Mouse (Mus musculus) layer of hippocampus, postnatal 25 days (tissue): ENCODE measurements at regions not wholly inside any gene's neighbourhood (a gene's known extent, or its start where the extent isn't known, plus 50 kb on each side); places are given as distances from the start of the nearest gene placed in this dataset.

ENCODE experiments used
- DNase-seq, 2 experiments: peaks; one replicate each; pipeline ENCODE4 v3.0.0; 2022; ENCODE audit warnings: mixed read lengths in 2 of 2, low spot score in 1 of 2; ENCODE audit errors: extremely low spot score in 1 of 2

DNA sequence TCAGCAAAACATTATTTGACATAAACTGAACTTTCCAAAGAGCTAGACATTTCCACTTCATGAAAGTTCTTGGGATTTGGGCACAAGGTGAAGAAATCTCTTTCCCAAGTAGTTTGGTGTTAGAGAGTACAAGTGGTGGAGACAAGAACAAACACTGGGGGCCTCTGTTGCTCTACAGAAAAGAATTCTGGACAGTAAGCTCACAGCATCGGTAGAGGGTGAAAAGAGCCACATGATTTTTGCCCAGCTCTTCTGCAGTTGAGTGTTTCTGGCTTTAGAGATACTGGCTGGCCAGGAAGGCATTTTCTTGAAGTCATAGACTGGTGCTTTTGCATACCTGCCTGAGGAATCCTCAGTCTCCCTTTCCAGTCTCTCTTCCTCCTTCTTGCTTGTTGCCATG, 127.8 kb downstream of the Stk31 start:
- DNase-seq, result no peak

DNA sequence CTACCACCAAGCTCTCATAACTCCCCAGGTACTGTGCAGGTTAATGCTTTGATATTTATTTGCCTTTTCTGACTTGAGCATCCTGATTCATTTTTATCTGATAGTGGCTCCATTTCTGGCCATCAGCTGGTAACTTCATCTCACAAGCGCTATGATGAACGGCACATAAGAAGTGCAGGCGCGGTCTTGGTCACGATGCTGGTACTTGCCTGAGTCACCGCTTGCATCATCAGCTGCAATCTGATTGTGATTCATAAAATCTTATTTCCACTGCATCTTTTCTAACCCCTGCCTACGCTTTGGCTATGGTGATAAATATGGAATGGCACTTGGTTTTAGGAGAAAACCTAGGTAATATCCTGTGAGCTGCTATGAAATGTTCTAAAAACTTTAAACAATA, 128.3 kb downstream of the Stk31 start:
- no peak for DNase-seq

DNA sequence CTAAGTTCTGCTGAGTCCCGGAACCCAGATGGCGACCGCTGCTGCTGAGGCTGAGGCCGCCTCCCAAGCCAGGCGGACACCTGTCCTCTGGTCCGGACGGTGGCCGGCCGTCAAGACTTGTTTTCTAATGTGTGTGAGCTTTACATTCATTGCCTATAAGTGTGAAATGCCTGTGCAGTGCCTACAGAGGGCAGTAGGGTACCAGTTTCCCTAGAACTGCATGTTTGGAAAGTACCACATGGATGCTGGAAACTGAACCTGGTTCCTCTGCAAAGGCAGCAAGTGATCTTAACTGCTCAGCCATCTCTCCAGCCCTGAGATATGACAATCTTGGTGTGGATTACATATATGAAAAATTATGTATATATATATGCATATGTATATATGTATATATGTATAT, 138.6 kb downstream of the Stk31 start:
- DNase-seq, result no peak

DNA sequence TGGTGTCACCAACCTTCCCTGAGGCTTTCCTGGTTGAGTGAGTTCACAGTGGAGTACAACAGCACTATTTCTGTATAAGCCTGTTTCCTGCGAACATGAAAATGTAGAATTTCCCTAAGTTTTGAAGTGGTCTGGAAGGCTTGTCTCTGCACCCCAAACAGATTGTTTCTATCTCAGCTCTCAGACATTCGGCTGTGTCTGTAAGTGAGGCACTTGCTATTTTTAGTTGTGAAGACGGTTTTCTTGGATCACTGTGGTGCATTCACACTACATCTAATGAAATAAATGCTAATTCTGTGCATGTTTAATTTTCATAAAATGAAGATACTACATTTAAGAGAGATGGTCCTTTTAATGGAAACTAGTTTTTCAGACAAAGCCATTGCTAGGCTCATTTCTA, 139.1 kb downstream of the Stk31 start:
- DNase-seq, result no peak

DNA sequence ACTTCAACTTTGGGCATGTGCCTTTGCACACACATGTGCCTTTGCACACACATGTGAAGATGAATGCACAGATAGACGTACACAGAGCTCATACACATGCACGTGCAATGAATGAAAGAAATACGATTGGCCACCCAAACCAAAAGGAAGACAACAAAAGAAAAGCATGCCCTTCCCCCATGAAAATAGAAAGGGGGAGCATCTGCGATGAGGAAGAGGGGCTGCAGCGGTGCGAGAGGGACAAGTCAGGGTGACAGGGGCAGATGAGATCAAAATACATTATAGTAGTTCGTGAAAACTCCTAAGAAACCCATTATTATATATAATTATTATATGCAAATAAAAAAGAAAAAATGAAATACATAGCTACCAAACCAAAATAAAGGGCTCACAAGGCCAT, 149.5 kb downstream of the Stk31 start:
- no peak for DNase-seq

DNA sequence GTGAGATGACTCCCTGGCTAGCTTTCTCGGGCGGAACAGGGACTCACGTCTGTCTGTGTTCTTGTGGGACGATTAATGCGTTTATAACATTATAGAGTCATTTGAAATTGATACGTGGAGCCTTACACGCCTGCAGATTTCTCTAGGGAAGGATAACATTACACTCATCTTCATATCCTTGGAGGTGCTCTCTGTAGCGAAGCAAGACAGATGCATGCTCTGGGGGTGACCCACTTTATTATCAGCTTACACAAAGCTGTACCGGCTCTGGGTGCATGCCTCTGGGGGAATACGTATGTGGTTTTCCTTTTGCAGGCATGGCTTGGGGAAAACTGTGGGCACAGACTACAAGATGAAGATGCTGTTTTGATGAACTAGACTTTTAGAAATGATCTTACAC, 159.7 kb downstream of the Stk31 start:
- DNase-seq, result no peak

DNA sequence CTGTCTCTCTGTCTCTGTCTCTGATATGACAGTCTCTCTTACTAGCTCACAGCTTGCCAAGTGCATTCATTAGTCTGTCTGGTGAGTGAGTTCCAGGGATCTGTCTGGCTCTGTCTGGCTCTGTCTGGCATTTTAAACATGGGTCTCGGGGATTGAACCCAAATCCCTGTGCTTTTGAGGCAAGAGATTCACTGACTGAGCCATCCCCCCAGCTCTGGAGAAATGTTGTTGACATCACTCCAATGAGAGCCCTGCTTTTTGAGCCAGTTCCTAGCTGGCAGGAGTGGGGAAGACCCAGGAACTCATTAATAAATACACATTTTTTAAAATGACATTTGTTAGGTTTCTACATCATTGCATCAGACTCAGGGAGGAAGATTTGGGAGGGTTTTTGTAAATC, 163.1 kb downstream of the Stk31 start:
- no peak for DNase-seq

DNA sequence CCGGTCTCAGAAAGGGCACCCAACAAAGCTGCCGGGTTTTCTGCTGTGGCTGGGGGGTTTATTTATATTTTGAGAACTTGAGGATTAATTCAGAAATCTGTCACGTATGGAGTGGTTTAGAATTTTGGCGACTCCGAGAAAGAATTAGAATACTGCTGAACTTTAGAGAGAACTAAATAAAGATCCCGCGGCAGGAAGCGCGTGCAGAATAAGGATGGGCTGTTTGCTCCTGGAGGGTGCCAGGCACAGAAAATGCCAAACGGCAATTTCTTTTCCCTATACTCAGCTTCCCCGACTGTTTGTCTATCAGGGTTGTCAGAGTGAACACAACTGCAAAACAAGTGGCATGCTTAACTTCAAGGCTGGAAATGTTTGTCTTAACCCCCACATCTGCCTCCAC, 163.7 kb downstream of the Stk31 start:
- no peak for DNase-seq

DNA sequence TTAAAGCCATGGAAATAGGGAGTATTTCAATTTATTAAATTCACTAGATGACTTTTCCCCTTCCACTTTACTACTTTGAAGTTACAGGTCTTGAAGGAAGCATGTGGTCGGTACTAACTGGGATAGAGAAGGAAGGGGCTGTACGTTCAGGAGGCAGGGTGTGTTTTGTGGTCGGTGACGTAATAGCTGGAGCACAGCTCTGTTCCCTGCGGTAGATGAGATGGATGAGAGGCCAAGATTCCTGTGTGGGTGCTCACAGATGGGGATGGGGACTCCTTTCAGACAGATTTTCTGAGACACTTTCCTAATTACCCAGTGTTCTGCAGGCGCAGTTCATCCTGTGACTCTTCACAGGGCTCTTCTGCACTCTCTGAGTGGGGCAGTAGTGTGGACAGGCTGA, 182.9 kb downstream of the Stk31 start:
- DNase-seq, result no peak

DNA sequence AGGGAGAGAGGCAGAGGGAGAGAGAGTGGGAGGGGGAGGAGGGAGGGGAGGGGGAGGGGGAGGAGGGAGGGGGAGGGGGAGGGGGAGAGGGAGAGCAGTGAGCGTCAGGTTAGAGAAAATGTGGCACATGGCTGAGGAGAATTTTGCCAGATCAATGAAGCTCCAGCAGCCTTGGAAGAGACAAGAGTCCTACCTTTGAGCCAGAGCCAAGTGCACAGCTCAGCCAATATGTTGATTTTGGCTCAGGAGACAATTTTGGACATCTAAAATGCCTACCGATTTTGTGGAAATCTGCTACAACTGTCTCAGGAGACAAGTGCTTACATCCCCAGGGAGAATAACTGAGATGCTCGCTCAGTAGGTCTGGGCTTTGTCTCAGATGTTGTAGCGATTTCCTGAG, 184.3 kb downstream of the Stk31 start:
- no peak for DNase-seq

DNA sequence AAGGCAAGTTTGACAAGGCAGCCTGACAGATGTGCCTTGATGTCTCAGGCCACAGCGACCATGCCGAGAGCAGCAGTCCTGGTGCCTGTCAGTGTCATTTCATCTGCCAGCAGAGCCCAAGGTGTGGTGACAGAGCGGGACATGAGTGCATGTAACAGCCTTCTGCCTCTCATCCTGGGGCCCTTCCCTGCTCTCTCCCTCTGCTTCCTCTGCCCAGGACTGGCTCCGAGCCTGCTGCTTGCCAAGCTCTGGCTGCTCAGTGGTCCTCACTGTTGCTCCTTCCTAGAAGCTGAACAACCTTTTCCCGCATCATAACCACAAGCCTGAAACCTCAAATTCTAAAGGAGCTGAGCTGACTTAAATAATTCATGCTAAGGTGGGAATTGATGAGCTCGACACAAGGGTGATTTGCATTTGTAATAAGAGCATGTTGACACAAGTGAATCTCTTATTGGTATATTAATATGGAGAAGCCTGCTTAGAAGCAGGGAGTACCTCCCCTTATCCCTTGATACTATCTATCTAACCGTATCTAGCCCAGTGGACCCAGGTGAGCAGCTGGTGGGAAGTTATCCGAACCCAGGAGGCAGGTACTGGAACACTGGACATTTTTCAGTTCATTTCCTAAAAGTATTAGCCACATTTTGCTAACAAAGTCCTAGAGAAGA, 186.8 kb downstream of the Stk31 start:
- DNase-seq, result no peak

DNA sequence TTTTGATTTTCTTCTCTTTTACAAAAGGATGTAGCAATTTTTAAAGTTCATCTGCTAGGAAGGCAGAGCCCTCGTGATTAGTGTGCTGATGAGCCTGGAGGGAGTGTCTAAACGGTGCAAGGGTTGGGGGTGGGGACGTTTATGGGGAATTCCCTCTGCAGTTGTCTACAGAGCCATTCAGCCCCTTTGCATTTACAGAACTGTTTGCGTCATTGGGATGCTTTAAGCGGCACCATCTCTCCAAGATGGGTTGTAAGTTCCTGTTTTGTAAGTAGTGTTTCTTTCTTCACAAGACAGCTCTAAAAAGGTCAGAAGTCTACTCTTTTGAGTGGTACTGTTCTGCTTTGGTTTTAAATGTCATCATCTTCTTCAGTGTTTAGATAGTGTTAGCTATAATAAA, 191.1 kb downstream of the Stk31 start:
- no peak for DNase-seq

DNA sequence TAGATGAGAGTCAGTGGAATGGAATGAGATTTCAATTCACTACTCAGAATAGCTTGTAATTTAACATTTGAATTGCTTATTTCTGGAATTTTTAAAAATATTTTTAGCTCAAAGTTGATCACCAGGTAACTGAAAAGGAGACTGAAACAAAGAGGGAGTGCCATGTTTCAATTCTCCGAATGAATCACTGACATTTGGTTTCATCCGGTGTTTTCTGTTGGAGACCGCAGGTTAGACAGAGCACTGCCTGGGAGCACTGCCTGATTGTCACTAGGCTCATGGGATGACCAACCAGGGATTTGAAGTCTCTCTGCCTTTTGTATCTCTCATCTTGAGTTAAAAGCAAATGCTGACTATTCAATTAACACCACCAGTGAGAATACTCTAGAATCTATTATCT, 193.3 kb downstream of the Stk31 start:
- no peak for DNase-seq

DNA sequence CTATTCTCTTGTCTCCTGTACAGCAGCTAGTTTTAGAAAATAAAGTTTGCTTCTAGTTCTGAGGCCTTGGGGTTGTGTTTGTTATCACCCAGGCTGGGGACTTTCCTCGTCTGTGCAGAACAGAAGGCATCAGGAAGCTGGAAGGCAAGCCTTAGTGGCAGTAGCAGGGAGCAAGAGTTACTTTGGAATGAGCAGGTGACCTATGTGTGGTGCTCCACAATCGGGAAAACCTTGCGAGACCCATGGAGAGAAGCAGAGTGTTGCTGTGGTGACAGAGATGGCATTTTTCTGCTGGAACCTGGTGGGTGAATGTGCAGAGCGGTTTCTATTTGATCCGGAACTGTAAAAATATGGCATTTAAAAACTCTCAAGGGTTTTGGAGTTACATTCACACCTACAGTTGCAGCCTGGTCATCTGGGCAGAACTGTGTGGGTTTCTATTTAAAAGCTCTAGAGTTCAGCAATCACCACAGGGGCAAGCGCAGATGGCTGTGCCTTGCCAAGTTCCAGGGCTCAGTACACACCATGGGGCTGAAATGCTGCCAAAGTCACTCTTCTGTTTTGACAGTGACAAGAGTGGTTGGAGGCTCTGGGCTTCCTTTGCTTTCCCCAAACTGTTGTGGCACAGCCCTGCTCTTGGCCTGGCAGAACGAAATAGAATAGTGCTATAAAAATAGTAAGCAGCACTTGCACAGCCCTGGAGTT, 195.7 kb downstream of the Stk31 start:
- peak in 1 of 2 experiments; percentile 24 for DNase-seq

DNA sequence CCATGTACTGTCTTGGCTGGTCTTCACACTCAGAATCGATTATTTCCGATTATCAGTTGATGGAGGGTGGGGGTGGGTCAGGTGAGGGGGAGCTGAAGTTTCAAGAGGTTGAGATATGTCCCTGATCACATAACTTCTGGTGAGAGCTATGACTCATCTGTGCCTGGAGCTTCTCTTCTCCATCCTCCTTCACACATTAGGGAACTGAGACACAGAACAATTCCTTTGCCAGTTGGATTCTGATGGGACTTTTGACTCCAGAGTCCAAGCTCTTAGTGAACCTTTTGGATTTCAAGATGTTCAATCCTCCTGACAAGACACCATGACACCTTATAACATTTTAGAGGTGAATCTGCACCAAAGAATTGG, 196.2 kb downstream of the Stk31 start:
- DNase-seq, result no peak

DNA sequence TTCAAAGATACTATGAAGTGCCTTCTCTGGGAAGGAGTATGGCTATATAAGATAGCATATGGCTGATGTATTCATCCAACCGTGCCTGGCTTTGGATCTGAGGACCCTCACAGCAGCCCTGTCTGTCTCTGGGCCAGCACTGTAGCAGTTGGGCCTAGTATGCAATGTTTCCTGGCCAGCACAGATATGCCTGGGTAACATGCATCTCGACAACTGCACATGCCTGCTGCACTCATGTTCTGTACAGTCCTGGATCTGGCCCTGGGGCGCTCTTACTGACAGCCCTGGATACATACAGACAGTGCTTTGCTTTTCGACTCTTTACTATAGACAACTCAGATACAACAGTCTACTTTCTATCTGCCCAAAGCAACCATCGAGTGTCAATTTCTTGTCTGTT, 197.3 kb downstream of the Stk31 start:
- no peak for DNase-seq

DNA sequence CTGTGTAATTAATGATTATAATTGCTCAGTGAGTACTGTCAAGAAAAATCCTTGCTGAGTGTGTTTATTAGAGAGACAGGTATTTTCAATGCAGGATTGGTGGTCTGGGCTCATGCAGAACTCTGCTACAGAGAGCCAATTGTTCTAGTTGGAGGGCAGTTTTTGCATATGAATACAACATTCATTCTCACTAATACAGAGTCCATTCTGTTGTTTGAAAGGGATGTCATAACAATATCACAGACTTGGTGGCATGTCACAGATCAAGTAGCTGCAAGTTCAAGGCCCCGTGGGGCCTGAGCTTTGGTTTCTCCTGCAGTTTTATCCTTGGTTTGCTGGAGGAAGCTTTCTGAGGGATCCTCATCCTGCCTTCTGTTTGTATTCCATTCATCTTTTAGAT, 207.8 kb downstream of the Stk31 start:
- DNase-seq, result no peak

DNA sequence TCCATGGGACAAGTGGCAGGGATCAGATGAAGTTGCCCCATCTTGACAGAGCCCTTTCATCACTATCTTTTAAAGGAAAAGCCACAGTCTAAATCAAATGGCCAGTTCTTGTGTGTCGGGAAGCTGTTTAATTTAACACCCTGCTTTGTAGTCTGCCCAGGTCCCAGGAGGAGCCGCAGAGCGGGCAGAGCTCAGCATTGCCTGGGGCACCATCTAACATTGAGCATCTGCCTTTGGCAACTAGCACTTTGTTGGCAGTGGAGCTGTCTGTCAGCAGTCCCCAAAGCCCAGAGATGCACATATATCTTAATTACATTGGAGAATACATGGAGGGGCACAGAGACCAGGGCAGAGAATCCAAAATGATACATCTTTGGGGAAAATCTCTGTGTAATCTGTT, 208.4 kb downstream of the Stk31 start:
- DNase-seq, result no peak

DNA sequence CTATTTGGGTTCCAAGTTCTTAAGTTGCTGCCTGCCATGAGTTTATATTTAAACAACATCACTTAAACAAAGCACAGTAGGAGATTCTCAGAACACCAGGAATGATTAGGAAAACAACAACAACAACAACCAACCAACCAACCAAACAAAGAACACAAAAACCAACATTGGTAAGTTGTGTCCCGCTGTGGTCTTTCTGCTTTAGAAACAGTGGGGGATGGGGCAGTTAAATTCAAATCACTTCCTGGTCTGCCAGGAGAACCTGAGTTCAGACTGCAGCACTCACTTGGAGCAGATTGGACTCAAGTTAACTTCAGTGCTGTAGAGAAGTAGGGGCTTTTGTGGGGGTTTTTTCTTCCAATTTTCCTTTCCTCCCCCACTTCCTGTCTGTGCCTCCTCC, 210.6 kb downstream of the Stk31 start:
- DNase-seq, result no peak

DNA sequence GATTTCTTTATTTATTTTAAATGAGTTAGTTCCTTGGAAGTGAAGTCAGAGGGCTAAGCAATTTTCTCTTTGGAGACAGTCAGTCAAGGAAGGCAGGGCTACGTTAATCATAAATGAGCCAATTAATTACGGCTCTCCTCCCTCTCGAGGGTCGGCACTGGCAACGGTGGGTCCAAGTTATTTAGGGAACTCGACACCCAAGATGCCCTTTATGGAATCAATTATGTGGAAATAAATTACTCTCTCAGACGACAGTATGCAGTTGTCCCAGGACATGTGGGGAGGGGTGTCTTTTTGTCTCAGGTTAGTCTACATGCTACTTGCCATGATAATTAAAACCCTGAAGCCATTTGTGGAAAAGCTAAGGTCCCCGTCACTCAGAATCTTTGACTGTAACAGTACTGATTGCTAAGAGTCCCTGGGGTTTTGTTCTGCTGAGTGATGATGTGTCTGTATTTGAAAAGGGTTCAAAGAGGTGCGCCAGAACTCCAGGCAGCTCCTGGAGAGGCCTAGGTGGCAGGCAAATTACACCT, 211.3 kb downstream of the Stk31 start:
- DNase-seq, result no peak

DNA sequence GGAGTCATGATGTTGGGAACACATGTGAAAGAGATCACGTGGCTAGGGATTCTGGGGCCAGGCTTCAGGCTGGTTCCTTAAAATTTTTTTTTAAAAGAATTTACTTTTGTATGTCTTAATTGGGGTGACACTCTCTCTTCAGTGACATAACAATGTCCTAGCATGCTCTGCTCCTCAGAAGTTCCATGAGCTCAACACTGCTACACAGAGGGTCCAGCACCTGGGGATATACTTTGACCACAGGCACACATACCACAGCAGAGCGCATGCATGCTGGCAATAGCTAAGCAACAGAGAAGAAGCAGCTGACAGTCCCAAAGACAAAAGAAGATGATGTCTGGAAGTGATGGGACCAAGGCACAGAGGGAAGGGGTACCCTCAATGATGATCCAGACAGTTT, 198.4 kb upstream of the Npy start:
- DNase-seq, result no peak

DNA sequence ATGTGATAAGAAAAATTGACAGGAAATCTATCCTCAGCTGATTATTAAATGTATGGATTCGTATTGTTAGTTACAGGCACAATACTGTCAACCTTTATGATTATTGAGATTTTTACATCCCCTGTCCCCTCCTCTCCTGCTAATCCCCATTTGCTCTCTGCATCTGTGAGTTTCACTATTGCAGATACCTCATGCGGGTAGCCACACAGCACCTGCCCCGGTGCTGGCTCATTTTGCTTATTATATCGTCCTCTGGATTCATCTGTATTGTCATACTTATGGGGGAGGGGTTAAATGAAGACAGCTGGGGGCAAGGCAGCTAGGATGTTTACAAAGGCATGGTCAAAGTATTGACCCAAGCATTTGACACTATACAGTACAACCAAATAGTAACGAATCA, 197.9 kb upstream of the Npy start:
- no peak for DNase-seq
